Mouse (Mus musculus): Measurements from ENCODE around the gene Adam10. TPM values are rescaled to one million over a fixed set of nuclear protein-coding genes. Genes with fewer than 3 reads are reported as not detected.
A peak's percentile ranks its signal among the peaks of the same experiment; 100 is the strongest.

The Adam10 gene
- 73.6 and 91.4 TPM in 2 replicates for polyA plus RNA-seq (2015; fragmentation: Nextera tagmentation; extraction: Ambion mirVana)

DNA sequence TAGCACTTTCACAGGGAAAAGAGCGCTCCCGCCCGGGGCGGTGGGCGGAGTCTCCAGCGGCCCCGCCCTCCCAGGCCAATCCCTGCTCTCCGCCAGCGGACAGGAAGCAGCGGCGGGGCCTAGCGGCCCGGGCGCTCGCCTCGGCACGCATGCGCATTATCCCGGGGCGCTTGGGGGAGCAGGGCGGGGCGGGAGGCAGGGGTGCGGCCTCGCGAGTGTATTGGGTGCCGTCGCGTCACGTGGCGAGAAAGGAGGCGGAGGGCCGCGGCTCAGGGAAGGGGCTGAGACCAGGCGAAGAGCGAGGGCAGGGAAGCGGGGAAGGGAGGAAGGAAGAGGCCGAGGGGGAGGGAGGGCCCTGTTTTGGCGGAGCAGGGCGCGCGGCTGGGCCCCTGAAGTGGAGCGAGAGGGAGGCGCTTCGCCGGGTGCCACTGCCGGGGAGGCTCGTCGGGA lies at the start of gene Adam10:
Gene Adam10, plus strand, starts transcription at position 316 of the 450 bp plus-strand sequence.
- ATAC-seq (ENCODE audit: low read depth) = peak; percentile 97
- peaks cover 54% of the 10 kb centered on the region for H3K4me1 ChIP-seq (replicated peaks)

DNA sequence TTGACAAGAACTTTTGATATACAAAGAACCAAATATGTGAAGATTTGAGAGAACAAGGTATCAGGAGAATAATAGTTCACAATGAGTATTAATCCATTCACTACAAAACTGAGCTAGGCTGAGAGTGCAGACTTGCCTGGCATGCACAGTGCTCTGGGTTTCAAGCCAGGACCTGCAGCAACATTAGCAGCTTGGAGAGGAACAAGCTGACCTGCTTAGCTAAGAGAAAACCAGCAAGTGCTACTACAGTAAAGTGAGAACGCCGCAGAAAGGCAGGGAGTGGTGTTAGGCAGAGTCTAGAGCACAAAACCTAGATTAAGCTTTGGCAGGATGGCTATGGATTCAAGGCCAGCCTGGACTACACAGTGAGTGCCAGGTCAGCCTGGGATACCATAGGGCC lies 49.1 kb upstream of the Adam10 start:
- ATAC-seq (ENCODE audit: low read depth) (no peak), DNase-seq (no peak)
- Histone ChIP-seq H3K4me2 (no peak overlapping the region), H3K9ac (no peak overlapping the region), H3K27ac (no peak overlapping the region), H3K4me3 (replicated peaks) (no peak overlapping the region), H3K36me3 (peaks cover 47% of the 10 kb centered on the region), H3K4me1 (replicated peaks) (0 out of 2 replicates have a peak, but pooled peaks cover 6% of the 10 kb centered on the region), H3K9me3 (replicated peaks) (no peaks in the 10 kb centered on the region), H3K27me3 (no peaks in the 10 kb centered on the region)
- WGBS (ENCODE audit: insufficient replicate concordance) = 79% methylated on average over 2 of the region's 2 CpGs

More for the DNA sequence above, at the start of gene Adam10:
- Histone ChIP-seq H3K9ac (peak within 1 kb of the TSS; percentile 99), H3K4me2 (peak within 1 kb of the TSS; percentile 75), H3K27ac (peak within 1 kb of the TSS; percentile 99), H3K36me3 (no peaks in the 10 kb centered on the region), H3K9me3 (replicated peaks) (no peaks in the 10 kb centered on the region), H3K4me3 (replicated peaks) (peak within 1 kb of the TSS; percentile 90), H3K27me3 (no peaks in the 10 kb centered on the region)
- peak; percentile 98 for DNase-seq
- under 1% methylated on average over 48 of the region's 48 CpGs for WGBS (ENCODE audit: insufficient replicate concordance)

DNA sequence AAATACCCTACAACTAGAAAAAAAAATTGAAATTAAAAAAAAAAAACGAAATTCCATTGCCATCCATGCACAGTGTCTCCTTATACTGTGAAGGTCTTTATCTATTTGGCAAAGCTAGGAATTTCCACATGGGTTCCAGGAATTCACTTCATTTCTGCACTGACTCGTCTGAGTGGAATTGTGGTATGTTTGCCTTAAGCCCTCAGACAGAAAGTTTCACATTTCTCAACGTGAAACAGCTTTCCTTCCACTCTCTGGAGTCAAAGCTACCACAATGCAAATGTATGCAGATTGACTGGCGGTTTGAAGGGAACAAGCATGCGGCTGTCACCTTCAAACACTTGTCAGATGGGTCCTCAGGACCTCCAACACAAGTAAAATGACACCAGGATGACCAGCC lies 47.1 kb upstream of the Adam10 start:
- Histone ChIP-seq H3K4me1 (replicated peaks) (0 out of 2 replicates have a peak, but pooled peaks cover 6% of the 10 kb centered on the region), H3K4me3 (replicated peaks) (no peak overlapping the region), H3K27me3 (no peaks in the 10 kb centered on the region), H3K36me3 (peaks cover 37% of the 10 kb centered on the region), H3K9me3 (replicated peaks) (no peaks in the 10 kb centered on the region), H3K4me2 (no peak overlapping the region), H3K9ac (no peak overlapping the region), H3K27ac (no peak overlapping the region; the same call in 1 of the 2 replicates)
- no peak for DNase-seq
- no peak for ATAC-seq (ENCODE audit: low read depth)
- 43% methylated on average over 5 of the region's 5 CpGs for WGBS (ENCODE audit: insufficient replicate concordance)

DNA sequence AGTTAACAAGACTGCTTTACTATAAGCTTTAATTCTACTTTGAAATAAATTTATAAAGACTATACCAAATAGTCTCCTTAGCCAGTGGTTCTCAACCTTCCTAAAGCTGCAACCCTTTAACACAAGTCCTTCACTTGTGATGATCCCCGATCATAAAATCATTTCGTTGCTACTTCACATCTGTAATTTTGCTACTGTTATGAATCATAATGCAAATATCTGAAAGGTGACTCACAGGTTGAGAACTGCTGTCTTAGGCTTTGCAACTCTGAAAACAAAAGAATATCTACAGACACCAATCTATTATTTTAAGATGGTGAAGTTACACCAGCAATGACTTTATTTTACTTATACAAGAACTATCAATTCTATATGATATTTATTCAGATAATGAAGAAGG lies 42.0 kb upstream of the Adam10 start:
- ATAC-seq (ENCODE audit: low read depth) (no peak), DNase-seq (no peak)
- 84% methylated on average over 2 of the region's 2 CpGs for WGBS (ENCODE audit: insufficient replicate concordance)
- H3K9me3 ChIP-seq (replicated peaks) = no peaks in the 10 kb centered on the region
- no peak overlapping the region for H3K27ac ChIP-seq
- H3K4me1 ChIP-seq (replicated peaks) = peaks cover 1% of the 10 kb centered on the region; the same call in 1 of the 2 replicates
- H3K4me2 ChIP-seq = no peak overlapping the region
- H3K9ac ChIP-seq = no peak overlapping the region
- H3K4me3 ChIP-seq (replicated peaks) = no peak overlapping the region
- H3K27me3 ChIP-seq = no peaks in the 10 kb centered on the region
- peaks cover 32% of the 10 kb centered on the region for H3K36me3 ChIP-seq

DNA sequence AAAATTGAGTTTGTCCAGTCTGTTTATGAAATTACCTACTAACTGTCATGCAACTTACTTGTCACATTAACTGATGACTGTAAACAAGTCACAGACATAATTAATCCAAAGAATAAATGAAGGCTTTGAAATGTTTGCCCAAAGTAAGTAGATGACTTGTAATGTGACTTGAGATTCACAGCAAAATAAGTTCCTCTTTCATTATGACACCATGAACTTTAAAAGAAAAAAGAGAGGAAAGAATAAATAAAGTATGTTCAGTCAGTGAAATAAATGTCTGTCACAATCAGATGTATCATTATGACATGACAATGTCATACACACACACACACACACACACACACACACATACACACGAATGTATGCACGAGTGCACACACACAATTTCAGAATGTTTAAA lies 28.5 kb upstream of the Adam10 start:
- H3K9ac ChIP-seq = no peak overlapping the region
- H3K27me3 ChIP-seq = no peaks in the 10 kb centered on the region
- H3K4me3 ChIP-seq (replicated peaks) = no peak overlapping the region

DNA sequence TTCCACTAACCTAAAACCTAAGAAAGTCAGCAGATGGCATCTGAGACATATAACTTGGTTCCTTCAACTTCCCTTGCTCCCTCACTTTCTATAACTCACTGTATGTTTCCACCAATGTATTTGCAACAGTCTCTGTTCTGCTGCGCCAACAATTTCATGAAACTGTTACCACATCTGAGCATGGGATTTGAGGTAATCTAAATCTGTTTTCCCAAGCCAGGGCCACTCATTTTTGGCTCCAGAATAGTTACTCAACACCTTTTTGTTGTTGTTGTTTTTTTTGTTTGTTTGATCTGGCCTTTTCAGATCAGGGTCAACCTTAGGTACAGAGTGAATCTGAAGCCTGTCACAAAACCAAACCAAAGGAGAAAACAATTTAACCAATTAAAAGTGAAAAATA lies 27.8 kb upstream of the Adam10 start:
- H3K4me3 ChIP-seq (replicated peaks) = no peak overlapping the region
- no peak overlapping the region for H3K9ac ChIP-seq
- ATAC-seq (ENCODE audit: low read depth) (no peak), DNase-seq (no peak)
- no peak overlapping the region for H3K4me2 ChIP-seq
- H3K36me3 ChIP-seq = peaks cover 27% of the 10 kb centered on the region
- no peak overlapping the region for H3K27ac ChIP-seq
- H3K9me3 ChIP-seq (replicated peaks) = no peaks in the 10 kb centered on the region
- WGBS (ENCODE audit: insufficient replicate concordance) = 86% methylated on average over 1 of the region's 1 CpGs
- H3K27me3 ChIP-seq = no peaks in the 10 kb centered on the region
- peaks cover 47% of the 10 kb centered on the region for H3K4me1 ChIP-seq (replicated peaks)

More for the DNA sequence above, 28.5 kb upstream of the Adam10 start:
- Histone ChIP-seq H3K4me2 (no peak overlapping the region), H3K4me1 (replicated peaks) (peaks cover 43% of the 10 kb centered on the region), H3K36me3 (peaks cover 27% of the 10 kb centered on the region), H3K27ac (no peak overlapping the region), H3K9me3 (replicated peaks) (no peaks in the 10 kb centered on the region)
- WGBS (ENCODE audit: insufficient replicate concordance) = 66% methylated on average over 2 of the region's 2 CpGs
- ATAC-seq (ENCODE audit: low read depth) = no peak
- DNase-seq = no peak

DNA sequence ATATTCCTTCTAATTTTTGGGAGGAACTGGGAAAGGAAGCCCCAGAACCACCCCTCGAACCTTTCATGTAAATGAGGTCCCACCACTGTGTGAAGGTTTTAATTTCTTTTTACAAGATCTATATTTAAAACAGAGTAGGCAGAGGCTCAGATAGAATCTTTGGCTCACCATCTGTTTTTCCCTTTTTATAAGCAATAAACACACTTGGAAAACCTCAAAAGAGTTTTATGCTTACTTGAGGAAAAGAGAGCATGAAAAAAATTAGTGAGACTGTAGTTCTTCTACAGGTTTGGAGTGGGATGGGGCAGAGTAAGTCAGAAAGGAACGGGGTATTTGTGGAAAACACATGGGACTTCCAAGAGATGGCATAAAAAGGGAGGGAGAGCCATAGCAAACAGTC lies 26.6 kb upstream of the Adam10 start:
- Histone ChIP-seq H3K27ac (no peak overlapping the region), H3K27me3 (no peaks in the 10 kb centered on the region), H3K4me1 (replicated peaks) (peaks cover 47% of the 10 kb centered on the region), H3K4me2 (peak overlapping the region; percentile 70), H3K36me3 (peaks cover 27% of the 10 kb centered on the region), H3K9me3 (replicated peaks) (no peaks in the 10 kb centered on the region), H3K4me3 (replicated peaks) (0 out of 2 replicates have a peak overlapping the region, but pooled peaks have one; percentile 78), H3K9ac (no peak overlapping the region; the same call in 1 of the 2 replicates)
- WGBS (ENCODE audit: insufficient replicate concordance) = 77% methylated on average over 2 of the region's 2 CpGs
- DNase-seq (no peak), ATAC-seq (ENCODE audit: low read depth) (no peak)

DNA sequence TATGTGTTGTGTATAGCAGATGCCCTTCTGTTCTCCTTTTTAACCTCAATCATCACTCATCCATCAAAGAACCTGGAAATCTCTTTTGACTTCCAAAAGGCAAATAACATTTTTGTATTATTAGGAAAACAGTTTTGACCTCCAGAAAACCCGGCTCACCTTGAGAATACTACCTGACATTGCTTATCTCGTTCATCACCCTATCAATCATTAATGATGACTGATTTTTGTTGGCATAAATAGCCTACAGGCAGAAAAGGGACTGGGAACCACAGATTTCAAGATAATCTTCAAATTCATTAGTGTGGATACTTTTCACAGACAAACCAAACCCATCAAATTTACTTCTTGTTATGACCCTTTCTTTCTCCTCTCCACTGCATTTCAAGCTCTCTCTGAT lies 24.9 kb upstream of the Adam10 start:
- H3K27me3 ChIP-seq = no peaks in the 10 kb centered on the region
- peak overlapping the region; percentile 95 for H3K9ac ChIP-seq
- H3K27ac ChIP-seq = 0 out of 2 replicates have a peak overlapping the region, but pooled peaks have one; percentile 31
- WGBS (ENCODE audit: insufficient replicate concordance) = 61% methylated on average over 2 of the region's 2 CpGs
- DNase-seq (no peak), ATAC-seq (ENCODE audit: low read depth) (no peak)
- H3K4me1 ChIP-seq (replicated peaks) = peaks cover 50% of the 10 kb centered on the region
- peak overlapping the region; percentile 78 for H3K4me3 ChIP-seq (replicated peaks)
- H3K4me2 ChIP-seq = peak overlapping the region; percentile 70
- no peaks in the 10 kb centered on the region for H3K9me3 ChIP-seq (replicated peaks)
- H3K36me3 ChIP-seq = peaks cover 27% of the 10 kb centered on the region

DNA sequence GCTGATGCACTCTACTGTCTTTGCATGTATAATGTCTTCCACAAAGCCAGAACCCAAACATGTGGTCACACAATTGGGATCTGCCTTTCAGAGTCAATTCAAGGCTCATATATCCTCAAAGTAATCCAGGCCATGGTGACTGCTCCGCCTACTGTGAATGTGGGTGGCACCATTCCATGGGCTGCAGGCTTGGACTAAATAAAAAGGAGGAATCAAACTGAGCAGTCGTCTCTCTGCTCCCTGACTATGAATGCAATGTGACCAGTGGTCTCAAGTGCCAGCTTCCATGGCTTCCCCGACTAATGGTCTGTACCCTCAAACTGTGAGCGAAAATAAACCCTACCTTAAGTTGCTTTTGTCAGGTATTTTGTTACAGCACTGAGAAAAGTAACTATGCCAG lies 24.3 kb upstream of the Adam10 start:
- H3K4me1 ChIP-seq (replicated peaks) = peaks cover 54% of the 10 kb centered on the region
- H3K4me3 ChIP-seq (replicated peaks) = peak overlapping the region; percentile 78
- no peaks in the 10 kb centered on the region for H3K9me3 ChIP-seq (replicated peaks)
- H3K4me2 ChIP-seq = peak overlapping the region; percentile 70
- DNase-seq (no peak), ATAC-seq (ENCODE audit: low read depth) (no peak)
- H3K36me3 ChIP-seq = peaks cover 24% of the 10 kb centered on the region
- no peaks in the 10 kb centered on the region for H3K27me3 ChIP-seq
- 72% methylated on average over 4 of the region's 4 CpGs for WGBS (ENCODE audit: insufficient replicate concordance)
- H3K9ac ChIP-seq = peak overlapping the region; percentile 95
- peak overlapping the region; percentile 11 for H3K27ac ChIP-seq

DNA sequence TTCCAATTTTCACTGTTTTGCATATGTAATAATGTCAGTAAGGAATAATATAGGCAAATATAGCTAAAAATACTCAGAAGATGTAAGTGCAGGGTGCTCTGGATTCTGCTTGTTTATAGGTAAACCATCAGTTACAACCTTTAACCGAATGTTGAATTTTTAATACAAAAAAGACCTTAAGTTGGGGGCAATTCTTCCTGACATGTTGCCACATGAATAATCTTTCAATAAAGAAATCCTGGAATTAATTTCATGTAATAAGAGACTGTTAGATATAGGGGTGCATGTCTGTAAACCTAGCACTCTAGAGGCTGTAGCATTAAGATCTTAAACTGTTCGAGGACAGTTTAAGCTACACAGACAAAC lies 23.1 kb upstream of the Adam10 start:
- Histone ChIP-seq H3K4me2 (peak overlapping the region; percentile 70), H3K27ac (peak overlapping the region; percentile 96), H3K9me3 (replicated peaks) (no peaks in the 10 kb centered on the region), H3K27me3 (no peaks in the 10 kb centered on the region), H3K36me3 (peaks cover 17% of the 10 kb centered on the region), H3K4me3 (replicated peaks) (peak overlapping the region; percentile 78), H3K9ac (peak overlapping the region; percentile 95), H3K4me1 (replicated peaks) (peaks cover 60% of the 10 kb centered on the region)
- 35% methylated on average over 2 of the region's 2 CpGs for WGBS (ENCODE audit: insufficient replicate concordance)
- no peak for DNase-seq
- no peak for ATAC-seq (ENCODE audit: low read depth)

DNA sequence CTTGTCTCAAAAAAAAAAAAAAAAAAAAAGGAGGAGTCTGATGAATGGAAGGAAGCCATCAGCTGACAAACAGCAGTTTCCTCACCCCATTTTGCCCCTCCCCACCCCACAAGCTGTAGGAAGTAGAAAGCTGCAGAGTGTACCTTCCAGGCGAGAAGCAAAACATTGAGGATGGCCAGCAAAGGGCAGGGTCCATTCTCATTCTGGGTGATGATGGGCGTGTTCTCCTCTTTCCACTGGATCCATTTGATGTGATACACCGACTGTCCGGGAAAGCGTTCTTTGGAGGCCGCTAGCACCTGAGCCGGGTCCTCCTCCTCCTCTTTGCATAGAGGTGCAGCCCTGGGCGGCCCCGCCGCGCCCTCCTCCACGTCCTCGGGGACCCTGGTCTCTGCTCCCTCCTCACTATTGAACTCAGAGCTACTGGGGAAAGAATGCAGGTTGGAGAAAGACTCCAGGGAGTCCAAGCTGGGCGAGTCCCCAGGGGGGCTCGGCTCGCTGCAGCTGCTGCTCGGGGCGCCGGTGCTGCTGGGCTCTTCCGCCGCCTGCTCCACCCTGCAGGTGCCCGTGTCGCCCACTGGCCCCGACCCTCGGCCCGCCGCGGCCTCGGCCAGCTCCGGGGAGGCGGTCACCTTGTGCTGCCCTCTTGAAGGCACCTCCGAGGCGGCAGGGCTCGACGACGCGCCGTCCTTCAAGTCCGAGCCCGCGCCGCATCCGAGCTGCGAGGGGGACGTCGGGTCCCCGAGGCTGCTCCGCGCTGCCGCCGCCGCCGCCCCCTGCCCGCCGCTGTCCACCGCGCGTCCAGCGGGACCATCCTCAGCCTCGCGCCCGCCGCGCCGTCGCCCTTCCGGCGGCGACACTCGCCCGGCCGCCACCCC lies 22.4 kb upstream of the Adam10 start, which contains the start of gene Gm10642:
Gene Gm10642, plus strand, starts transcription at position 122 of the 878 bp plus-strand sequence.
- ATAC-seq (ENCODE audit: low read depth) (peak; percentile 43), DNase-seq (peak; percentile 42)
- peak within 1 kb of the TSS; percentile 78 for H3K4me3 ChIP-seq (replicated peaks)
- peak within 1 kb of the TSS; percentile 95 for H3K9ac ChIP-seq
- no peaks in the 10 kb centered on the region for H3K27me3 ChIP-seq
- H3K36me3 ChIP-seq = peaks cover 12% of the 10 kb centered on the region
- no peaks in the 10 kb centered on the region for H3K9me3 ChIP-seq (replicated peaks)
- peak within 1 kb of the TSS; percentile 70 for H3K4me2 ChIP-seq
- H3K27ac ChIP-seq = peak within 1 kb of the TSS; percentile 96
- H3K4me1 ChIP-seq (replicated peaks) = peaks cover 57% of the 10 kb centered on the region
- WGBS (ENCODE audit: insufficient replicate concordance) = 0% methylated on average over 49 of the region's 72 CpGs
